Mouse (Mus musculus) adrenal gland, adult 18-20 months (tissue): ENCODE data around the gene Syne3. TPM values are rescaled to one million over a fixed set of nuclear protein-coding genes. Genes with fewer than 3 reads are reported as not detected.

Experiments used
- DNase-seq, 2 experiments: peaks; one replicate each; pipeline ENCODE4 v3.0.0; 2021 to 2022; ENCODE audit warnings: low spot score in 2 of 2
- total RNA-seq, 2 experiments: library from RNA; stranded (reverse); gene quantifications; 1 replicate in 1 of 2; 2 replicates in 1 of 2; pipeline ENCODE4 v1.2.3; 2021

Syne3 gene
- total RNA-seq, 2 experiments from 2014 or later = 9.3 to 11.4 TPM

- no peak for DNase-seq
Observed at GRCm38 (mm10) chr12:104976903-104977302, 32.7 kb downstream of the Syne3 start.

DNA sequence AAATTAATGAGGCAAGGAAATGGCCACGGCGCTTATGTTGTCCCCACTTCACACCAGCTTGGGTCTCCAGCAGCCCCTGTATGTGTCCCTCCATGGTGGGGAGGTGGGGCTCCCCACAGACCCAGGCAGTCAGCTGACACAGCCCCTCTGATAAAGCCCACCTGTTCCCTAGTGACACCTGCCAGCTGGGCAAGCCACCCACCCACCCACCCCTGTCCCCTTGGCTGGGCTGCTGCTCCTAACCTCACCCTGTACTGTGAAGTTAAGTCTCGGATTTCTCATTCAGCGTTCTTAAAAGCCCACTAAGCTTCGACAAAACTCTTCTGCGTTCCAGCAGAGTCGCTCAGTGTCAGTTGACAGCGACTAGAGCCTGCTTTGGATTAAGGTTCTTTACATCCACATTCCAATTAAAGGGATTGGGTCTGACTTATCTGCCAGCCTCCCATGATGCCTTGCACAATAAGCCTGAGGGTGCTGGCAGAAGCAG, 33.2 kb downstream of the Syne3 start:
- no peak for DNase-seq

- no peak for DNase-seq
Observed at GRCm38 (mm10) chr12:104972860-104973259, 36.7 kb downstream of the Syne3 start.

- no peak for DNase-seq
Observed at GRCm38 (mm10) chr12:104969618-104970017, 40.0 kb downstream of the Syne3 start.

DNA sequence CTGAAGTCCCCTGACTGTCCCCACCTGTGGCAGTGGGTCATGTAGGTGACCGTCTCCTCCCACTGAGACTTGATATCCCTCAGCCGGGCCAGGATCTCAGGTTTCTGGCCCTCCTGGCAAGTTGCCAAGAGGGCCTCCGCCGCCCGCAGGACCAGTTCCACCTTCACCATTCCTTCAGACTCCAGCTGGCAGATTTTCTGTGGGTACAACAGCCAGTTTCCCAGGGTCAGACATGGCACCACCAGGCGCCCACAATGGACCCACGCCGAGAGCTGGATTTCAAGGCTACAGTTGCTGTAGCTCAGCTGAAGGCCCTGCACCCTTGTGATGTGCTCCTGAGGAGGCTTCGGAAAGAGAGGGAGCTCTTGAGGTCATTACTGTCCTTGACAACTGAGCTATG, 40.4 kb downstream of the Syne3 start:
- no peak for DNase-seq

- no peak for DNase-seq
Observed at GRCm38 (mm10) chr12:104964953-104965911, 44.4 kb downstream of the Syne3 start.

DNA sequence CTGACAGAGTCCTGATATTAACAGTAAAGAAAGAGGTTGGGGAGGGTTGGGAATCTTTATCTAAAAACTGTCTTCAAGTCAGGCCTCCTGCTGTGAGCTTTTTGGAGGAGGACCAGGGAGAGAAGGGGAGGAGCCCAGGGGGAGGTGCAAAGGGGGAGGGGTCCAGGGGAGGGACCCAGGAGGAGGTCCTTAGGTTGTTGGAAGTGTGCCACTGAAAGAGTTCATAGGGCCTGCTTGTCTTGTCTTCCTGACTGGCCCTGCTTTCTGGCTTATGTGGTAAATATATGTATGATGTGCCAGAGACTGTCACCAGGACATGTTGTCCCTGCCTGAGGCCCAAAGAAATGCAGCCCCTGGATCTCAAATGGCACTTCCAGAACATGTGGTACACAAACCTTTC, 49.2 kb downstream of the Syne3 start:
- no peak for DNase-seq

GRCm38 (mm10) chr12:104959966-104960365, 49.6 kb downstream of the Syne3 start:
- no peak for DNase-seq

DNA sequence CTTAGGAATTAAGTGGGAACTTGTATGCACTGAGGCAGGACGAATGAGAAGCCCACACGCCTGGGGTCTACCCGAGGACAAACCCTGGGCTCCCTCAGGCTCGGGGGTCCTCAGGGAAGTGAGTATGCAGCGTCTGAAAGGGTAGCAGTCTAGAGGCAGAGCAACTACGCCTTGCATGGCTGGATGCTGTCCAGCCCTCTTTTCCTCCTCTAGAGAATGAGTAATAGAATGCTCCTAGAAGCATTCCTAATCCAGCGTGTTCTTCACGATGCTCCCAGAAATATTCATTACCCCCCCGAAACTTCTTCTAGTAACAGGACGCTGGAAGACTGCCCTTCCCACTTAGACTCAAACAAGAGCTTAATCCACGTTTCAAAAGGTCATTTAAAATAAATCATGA, 51.3 kb downstream of the Syne3 start:
- DNase-seq = no peak

DNA sequence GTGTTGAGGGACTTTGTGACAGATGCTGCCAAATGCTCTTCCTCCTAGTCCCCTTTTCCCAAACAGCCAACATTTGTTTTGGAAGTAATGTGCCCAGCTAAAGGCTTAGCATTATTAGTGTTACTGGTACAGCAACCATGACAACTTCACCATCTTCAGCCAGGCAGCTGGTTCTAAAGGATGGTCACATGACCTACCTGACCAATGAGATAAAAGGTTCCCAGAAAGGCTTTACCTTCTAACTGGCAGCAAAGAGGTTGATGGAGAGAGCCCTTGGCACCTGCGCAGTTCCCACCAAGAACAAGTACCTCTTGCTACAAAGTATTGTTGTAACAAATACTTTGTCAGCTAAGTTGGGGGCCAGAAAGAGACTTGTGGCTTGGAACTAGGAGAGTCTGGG, 52.4 kb downstream of the Syne3 start:
- no peak for DNase-seq

DNA sequence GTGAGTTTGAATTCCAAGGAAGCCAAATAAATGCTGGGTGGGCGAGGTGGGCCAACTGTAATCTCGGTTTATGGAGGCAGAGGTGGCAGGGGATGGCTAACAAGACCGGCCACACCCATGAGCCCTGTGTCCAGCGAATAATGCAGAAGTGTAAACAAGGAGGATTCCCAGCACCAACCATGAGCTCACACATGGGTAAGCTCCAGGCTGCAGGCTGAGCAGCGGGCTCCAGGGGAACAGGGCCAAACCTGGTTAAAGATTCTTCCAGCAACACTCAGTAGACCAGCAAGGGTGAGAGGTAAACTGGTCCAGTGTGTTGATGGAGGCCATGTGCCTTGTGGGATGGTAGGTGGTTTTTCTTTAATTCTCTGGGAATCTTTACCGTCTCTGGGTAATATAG, 53.2 kb downstream of the Syne3 start:
- no peak for DNase-seq

DNA sequence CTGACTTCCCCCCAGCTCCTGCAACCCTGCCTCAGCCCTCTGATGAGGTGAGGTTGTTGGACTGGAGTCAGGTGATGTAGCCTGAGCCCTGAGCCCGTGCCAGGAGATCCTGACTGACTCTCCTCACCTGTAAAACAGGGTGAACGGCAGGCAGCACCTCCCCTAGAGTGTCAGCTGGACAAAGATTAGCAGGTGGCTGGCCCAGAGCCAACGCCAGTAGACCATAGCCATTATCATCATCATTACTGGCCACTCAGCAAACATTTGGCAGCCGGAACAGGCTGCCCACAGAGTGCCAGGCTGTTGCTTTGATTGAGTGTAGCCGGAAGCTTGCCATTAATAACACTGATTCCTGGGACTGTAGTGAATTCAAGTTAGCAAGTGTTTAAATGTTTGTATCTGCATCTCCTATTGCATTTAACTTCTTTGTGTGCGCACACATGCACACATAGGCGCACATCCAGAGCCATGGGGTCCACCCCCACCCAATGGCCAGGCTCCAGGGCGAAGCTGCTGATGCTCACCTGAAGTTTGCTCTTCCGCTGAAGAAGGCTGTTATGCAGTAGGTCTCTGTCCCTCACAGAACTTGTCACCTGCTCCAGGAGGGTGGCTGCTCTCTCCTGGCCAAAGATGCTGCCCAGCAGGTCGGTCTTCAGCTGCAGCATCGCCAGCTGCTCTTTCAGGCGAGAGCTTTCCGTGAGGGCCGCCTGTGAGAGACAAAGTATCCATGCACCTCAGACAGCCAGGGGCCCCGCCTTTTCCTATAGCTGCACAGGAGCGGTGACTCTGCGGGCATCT, 54.4 kb downstream of the Syne3 start:
- no peak for DNase-seq

DNA sequence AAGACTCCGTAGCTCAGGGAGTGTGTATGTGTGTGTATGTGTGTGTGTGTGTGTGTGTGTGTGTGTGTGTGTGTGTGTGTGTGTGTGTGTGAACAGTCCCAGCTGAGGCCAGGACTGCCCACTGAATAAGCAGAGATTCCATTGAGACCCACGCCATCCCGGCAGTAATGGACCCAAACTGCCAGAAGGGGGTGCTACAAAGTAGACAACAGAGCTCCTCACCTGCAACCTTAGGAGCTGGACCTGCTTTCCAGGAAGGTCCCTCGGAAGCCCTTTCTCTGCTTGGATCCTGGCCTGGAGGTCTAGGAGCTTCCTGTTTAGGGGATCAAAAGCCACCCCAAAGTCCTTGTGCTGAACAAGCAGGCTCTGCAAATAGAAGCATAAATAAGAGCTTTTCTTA, 55.7 kb downstream of the Syne3 start:
- peak; percentile 50 to 67 for DNase-seq

DNA sequence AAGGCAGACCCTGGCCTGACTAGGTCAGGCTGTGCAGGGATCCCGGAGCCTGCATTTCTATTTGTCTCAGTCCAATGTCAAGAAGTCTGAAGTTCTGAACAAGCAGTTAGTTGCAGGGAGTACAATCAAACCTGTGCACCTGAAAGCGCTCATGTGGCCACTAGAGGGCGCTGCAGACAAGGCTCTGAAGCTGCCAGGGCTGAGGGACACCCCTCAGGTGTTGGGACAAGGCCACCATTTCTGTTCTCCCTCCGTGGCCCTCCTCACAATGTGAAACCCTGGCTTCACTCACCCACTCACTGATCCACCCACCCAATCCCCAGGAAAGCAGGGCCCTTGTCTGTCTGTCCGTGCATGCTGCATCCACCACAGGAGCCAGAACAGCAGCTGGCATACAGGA, 57.2 kb downstream of the Syne3 start:
- peak; percentile 80 to 84 for DNase-seq

DNA sequence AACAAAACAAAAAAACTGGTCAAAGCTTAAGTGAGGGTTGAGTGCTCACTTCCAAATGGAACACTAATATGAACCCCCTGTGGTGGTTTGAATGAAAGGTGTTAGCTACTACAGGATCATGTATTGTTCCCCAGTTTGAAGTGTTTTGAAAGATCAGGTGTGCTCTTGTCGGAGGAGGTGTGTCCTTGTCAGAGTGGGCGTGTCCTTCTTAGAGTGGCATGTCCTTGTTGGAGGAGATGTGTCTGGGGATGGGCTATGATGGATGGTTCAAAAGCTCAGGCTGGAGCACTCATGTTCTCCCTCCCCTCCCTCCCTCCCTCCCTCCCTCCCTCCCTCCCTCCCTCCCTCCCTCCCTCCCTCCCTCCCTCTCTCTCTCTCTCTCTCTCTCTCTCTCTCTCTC, 61.7 kb downstream of the Syne3 start:
- DNase-seq = no peak

DNA sequence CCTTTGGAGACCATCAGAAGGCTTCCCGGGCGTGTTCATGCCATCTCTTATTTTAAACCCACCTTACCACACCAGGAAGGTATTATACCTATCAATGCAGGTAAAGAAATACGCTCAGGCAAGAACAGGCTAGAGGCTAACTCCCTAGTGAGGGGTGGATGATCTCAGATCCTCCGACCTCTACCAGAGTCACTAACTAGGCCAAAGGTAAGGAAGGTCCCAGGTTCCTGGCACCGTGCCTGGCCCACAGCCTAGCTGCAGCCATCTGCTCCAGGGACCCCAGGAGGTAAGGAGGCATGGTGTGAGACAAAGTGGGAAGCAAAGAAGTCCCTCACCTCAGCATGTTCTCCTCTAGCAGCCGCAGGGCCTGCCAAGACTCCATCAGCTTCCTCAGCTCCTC, 63.4 kb downstream of the Syne3 start:
- DNase-seq = no peak

GRCm38 (mm10) chr12:104940466-104940865, 69.1 kb downstream of the Syne3 start:
- no peak for DNase-seq

DNA sequence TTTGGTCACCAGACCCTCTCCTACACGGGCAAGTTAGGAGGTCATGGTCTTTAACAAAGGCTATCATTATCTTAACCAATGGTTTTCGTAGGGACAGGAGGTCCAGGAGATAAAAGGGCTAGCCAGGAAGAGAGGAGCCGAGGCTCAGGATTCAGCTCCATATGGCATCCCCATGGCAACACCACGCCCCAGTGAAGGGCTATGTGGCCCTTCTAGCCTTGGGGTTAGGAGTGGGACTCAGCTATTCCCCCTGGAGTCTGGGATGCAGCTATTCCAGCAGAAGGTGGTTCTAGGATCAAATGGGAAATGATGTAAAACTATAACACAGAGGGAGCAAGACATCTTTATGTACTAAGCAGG, 69.6 kb downstream of the Syne3 start:
- DNase-seq = no peak

DNA sequence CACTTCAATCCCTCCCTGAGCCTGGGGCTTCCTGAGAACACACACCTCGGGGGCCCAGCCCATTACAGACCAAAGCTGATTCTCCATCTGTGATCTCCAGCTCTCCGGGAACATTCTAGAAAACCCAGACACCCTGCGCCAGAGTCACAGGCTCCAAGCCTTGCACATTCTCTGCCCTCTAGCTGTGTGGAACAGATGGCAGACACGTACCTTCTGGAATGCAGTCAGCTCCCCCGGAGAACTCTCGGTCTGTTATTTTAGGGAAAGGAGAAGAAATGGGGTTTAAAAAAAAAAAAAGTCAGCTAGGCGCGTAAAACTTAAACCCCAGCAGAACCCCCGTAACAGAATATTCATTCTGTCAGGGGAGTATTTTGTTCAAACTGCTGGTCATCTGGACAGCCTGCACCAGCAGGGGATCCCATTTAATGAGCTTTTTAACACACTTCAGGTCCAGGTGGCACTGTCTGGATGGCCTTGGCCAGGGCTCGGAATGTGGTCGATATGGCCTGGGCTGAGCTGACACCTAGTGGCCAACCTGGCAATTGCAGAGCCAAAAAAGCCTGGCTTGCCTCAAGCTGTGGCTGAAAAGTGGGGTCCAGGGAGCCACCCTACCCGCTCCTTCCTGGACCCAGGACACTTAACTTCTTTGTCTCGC, 70.1 kb downstream of the Syne3 start:
- peak; percentile 73 to 77 for DNase-seq

DNA sequence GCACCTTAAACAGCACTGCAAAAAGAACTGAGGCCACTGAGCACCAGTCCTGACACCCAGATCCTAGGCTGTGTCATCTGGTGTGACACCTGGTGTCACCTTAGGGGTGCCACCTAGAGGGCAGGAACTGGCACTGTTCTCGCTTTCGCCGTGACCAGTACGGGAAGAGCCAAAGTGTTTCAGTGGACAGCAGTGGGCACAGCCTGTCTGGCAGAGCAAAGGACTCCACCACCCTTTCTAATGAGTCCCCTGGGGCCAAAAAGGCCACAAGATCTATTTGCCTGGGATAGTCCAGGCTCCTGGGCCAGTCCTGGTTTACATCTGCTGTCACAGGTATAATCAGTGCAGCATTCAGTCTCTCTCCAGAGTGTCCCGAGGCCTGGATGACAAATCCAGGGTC, 70.7 kb downstream of the Syne3 start:
- DNase-seq = no peak

- DNase-seq = no peak
Observed at GRCm38 (mm10) chr12:104936223-104936622, 73.4 kb downstream of the Syne3 start.

DNA sequence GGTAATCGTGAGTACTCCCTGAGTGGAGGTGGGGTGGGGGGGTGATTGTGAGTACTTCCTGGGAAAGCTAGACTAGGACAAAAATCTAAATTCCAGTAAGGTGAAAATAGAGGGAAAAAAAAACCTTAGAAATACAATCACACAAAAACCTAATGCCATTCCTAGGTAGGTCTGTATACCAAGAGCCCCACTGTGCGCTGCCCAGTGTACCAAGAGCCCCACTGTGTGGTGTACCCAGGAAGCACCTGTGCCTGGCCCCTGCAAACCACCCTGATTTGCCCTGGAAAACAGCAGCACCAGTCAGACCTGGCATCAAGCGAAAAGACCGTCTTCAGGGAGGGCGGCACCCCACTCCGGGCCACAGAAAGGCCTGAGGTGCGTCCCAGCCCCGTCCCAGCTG, 74.5 kb downstream of the Syne3 start:
- no peak for DNase-seq
